Mouse (Mus musculus) T-cell, adult 2 months (primary cell): ENCODE data around the gene Lamtor1.

Experiments
- DNase-seq: peaks from one replicate; pipeline ENCODE4 v3.0.0; 2022; ENCODE audit warnings: low spot score

Gene Lamtor1

GRCm38 (mm10) chr7:101905561-101906286 lies at the start of gene Lamtor1:
TSS of gene Lamtor1 (plus strand) at chr7:101905904.
- DNase-seq: peak; percentile 97

- no peak for DNase-seq
Observed at GRCm38 (mm10) chr7:101857094-101857493, 48.6 kb upstream of the Lamtor1 start, which contains the start of gene Folr2. TSS of gene Folr2 (minus strand) at chr7:101857194.

GRCm38 (mm10) chr7:101858362-101858761 lies 47.3 kb upstream of the Lamtor1 start:
- DNase-seq: no peak

- no peak for DNase-seq
Observed at GRCm38 (mm10) chr7:101860978-101861377, 44.7 kb upstream of the Lamtor1 start.

GRCm38 (mm10) chr7:101862291-101862690 lies 43.4 kb upstream of the Lamtor1 start:
- no peak for DNase-seq

GRCm38 (mm10) chr7:101863415-101863814 lies 42.3 kb upstream of the Lamtor1 start, which contains the start of gene Anapc15:
TSS of gene Anapc15 (plus strand) at chr7:101863715.
- DNase-seq: no peak

GRCm38 (mm10) chr7:101866491-101867265 lies 39.0 kb upstream of the Lamtor1 start:
- DNase-seq: no peak

- DNase-seq: no peak
Observed at GRCm38 (mm10) chr7:101867482-101867881, 38.2 kb upstream of the Lamtor1 start.

GRCm38 (mm10) chr7:101868241-101869162 lies 37.2 kb upstream of the Lamtor1 start:
- no peak for DNase-seq

- DNase-seq: no peak
Observed at GRCm38 (mm10) chr7:101869163-101869500, 36.6 kb upstream of the Lamtor1 start.

- DNase-seq: no peak
Observed at GRCm38 (mm10) chr7:101870629-101871028, 35.1 kb upstream of the Lamtor1 start, which contains the start of gene Folr1. TSS of gene Folr1 (minus strand) at chr7:101870788.

GRCm38 (mm10) chr7:101871296-101871695 lies 34.4 kb upstream of the Lamtor1 start:
- no peak for DNase-seq

- DNase-seq: no peak
Observed at GRCm38 (mm10) chr7:101875978-101876377, 29.7 kb upstream of the Lamtor1 start.

- DNase-seq: no peak
Observed at GRCm38 (mm10) chr7:101880855-101881254, 24.8 kb upstream of the Lamtor1 start.

- no peak for DNase-seq
Observed at GRCm38 (mm10) chr7:101882413-101883154, 23.1 kb upstream of the Lamtor1 start.

- DNase-seq: no peak
Observed at GRCm38 (mm10) chr7:101884160-101884559, 21.5 kb upstream of the Lamtor1 start.

- DNase-seq: no peak
Observed at GRCm38 (mm10) chr7:101886274-101886673, 19.4 kb upstream of the Lamtor1 start.

- DNase-seq: no peak
Observed at GRCm38 (mm10) chr7:101888460-101888859, 17.2 kb upstream of the Lamtor1 start.

- DNase-seq: no peak
Observed at GRCm38 (mm10) chr7:101895695-101896094, 10.0 kb upstream of the Lamtor1 start.

GRCm38 (mm10) chr7:101896104-101897066 lies 9.3 kb upstream of the Lamtor1 start:
- DNase-seq: peak; percentile 98
